Mouse (Mus musculus) bone marrow, adult 2 months (tissue): ENCODE measurements around the gene Emsy. TPM values are rescaled to one million over a fixed set of nuclear protein-coding genes. Genes with fewer than 3 reads are reported as not detected.

Experiments
- H3K27ac ChIP-seq: fragments of 200-500 bp; 2 replicates; pipeline ENCODE4 v1.5.1; 2012; ENCODE audit warnings: low read depth, mild to moderate bottlenecking, control low read depth, inconsistent platforms, low read length; ENCODE audit not compliant: control insufficient read depth, poor library complexity, insufficient read depth
- H3K4me1 ChIP-seq: fragments of 200-500 bp; 2 replicates; pipeline ENCODE4 v1.6.1; 2011; ENCODE audit warnings: low read length; ENCODE audit not compliant: control insufficient read depth, insufficient read depth
- H3K4me3 ChIP-seq: fragments of 200-500 bp; replicated peaks from 2 replicates; pipeline ENCODE3; 2011; ENCODE audit warnings: mild to moderate bottlenecking, low read depth, low read length, control low read depth; ENCODE audit not compliant: control insufficient read depth
- CTCF ChIP-seq: fragments of 200-500 bp; IDR thresholded peaks from 2 replicates; pipeline ENCODE4 v1.5.1; 2011; ENCODE audit warnings: low read length, control low read depth; ENCODE audit not compliant: control insufficient read depth, insufficient read depth
- POLR2A ChIP-seq: fragments of 200-500 bp; IDR thresholded peaks from 2 replicates; pipeline ENCODE4 v1.6.1; 2011; ENCODE audit warnings: low read depth, mild to moderate bottlenecking, control low read depth, low read length, borderline replicate concordance; ENCODE audit not compliant: control insufficient read depth
- WGBS: fragments of 180-500 bp; shearing (Covaris S2); methylation state at CpG from one replicate; pipeline ENCODE4 v1.1.7; 2018; 5-methylcytosine and 5-hydroxymethylcytosine counted together
- polyA plus RNA-seq: library from polyadenylated mRNA; stranded (reverse); fragments of >200 nt; gene quantifications from 2 replicates; pipeline ENCODE4 v1.2.4, GENCODE M21; 2011; ENCODE audit warnings: low replicate concordance; ENCODE audit not compliant: missing spikeins, insufficient read depth, insufficient read length

Emsy gene
- polyA plus RNA-seq, 1 experiment: 17.0 TPM

- WGBS: 26% methylated on average over 5 of the region's 5 CpGs
Observed at GRCm38 (mm10) chr7:98694046-98694445, 37.5 kb upstream of the Emsy start.

GRCm38 (mm10) chr7:98692761-98693546 is 36.4 kb upstream of the Emsy start:
- Histone ChIP-seq H3K4me3 (no peak overlapping the region), H3K27ac (no peak overlapping the region), H3K4me1 (no peaks in the 10 kb centered on the region)
- TF ChIP-seq CTCF (no peak), POLR2A (no peak)
- 71% methylated on average over 24 of the region's 24 CpGs for WGBS

More at GRCm38 (mm10) chr7:98694046-98694445, 37.5 kb upstream of the Emsy start:
- H3K4me1 ChIP-seq: no peaks in the 10 kb centered on the region
- no peak overlapping the region for H3K27ac ChIP-seq
- no peak overlapping the region for H3K4me3 ChIP-seq
- TF ChIP-seq CTCF: no peak
- no peak for TF ChIP-seq POLR2A

GRCm38 (mm10) chr7:98690831-98691230 is 34.2 kb upstream of the Emsy start:
- TF ChIP-seq CTCF: no peak
- no peak for TF ChIP-seq POLR2A
- H3K27ac ChIP-seq: no peak overlapping the region
- no peaks in the 10 kb centered on the region for H3K4me1 ChIP-seq
- WGBS: 6% methylated on average over 3 of the region's 3 CpGs
- H3K4me3 ChIP-seq: no peak overlapping the region

- TF ChIP-seq POLR2A (no peak), CTCF (no peak)
- 88% methylated on average over 1 of the region's 1 CpGs for WGBS
- Histone ChIP-seq H3K4me1 (no peaks in the 10 kb centered on the region), H3K27ac (no peak overlapping the region), H3K4me3 (no peak overlapping the region)
Observed at GRCm38 (mm10) chr7:98690126-98690525, 33.5 kb upstream of the Emsy start.

GRCm38 (mm10) chr7:98685895-98686294 is 29.3 kb upstream of the Emsy start:
- TF ChIP-seq CTCF (no peak), POLR2A (no peak)
- no peak overlapping the region for H3K4me3 ChIP-seq
- H3K27ac ChIP-seq: no peak overlapping the region
- no peaks in the 10 kb centered on the region for H3K4me1 ChIP-seq
- WGBS: 76% methylated on average over 13 of the region's 13 CpGs

- Histone ChIP-seq H3K27ac (no peak overlapping the region), H3K4me1 (no peaks in the 10 kb centered on the region), H3K4me3 (no peak overlapping the region)
- 91% methylated on average over 10 of the region's 10 CpGs for WGBS
- TF ChIP-seq POLR2A (no peak), CTCF (peak; percentile 39; the same call in 1 of the 2 replicates)
Observed at GRCm38 (mm10) chr7:98682821-98683220, 26.2 kb upstream of the Emsy start.

- WGBS: 65% methylated on average over 2 of the region's 2 CpGs
- Histone ChIP-seq H3K4me3 (no peak overlapping the region), H3K4me1 (no peaks in the 10 kb centered on the region), H3K27ac (no peak overlapping the region)
- TF ChIP-seq CTCF (no peak), POLR2A (no peak)
Observed at GRCm38 (mm10) chr7:98680691-98681090, 24.1 kb upstream of the Emsy start.

GRCm38 (mm10) chr7:98678441-98678840 is 21.9 kb upstream of the Emsy start:
- H3K4me3 ChIP-seq: no peak overlapping the region
- H3K27ac ChIP-seq: no peak overlapping the region
- WGBS: 72% methylated on average over 7 of the region's 7 CpGs
- no peaks in the 10 kb centered on the region for H3K4me1 ChIP-seq
- TF ChIP-seq CTCF (no peak), POLR2A (no peak)
